Mouse (Mus musculus): ENCODE data around the gene Xrn1. TPM values are rescaled to one million over a fixed set of nuclear protein-coding genes. Genes with fewer than 3 reads are reported as not detected.

Gene Xrn1
- total RNA-seq (2012; rRNA removed): 15.2 and 16.5 TPM in 2 replicates

GRCm38 (mm10) chr9:95954585-95955461 lies at the start of gene Xrn1:
TSS of gene Xrn1 (plus strand) at chr9:95954760.
- in situ Hi-C loops (cut with MboI; ENCODE audit: low sequenced_read_pairs in 2 of 2, unreplicated experiment in 2 of 2): no loop called here
- H3K9ac ChIP-seq (ENCODE audit: insufficient read depth, low read depth, low read length, poor library complexity, severe bottlenecking): peak within 1 kb of the TSS; percentile 90
- peak; percentile 90 for DNase-seq (ENCODE audit: low read depth, low spot score)
- peak within 1 kb of the TSS; percentile 87 for H3K4me3 ChIP-seq (ENCODE audit: insufficient read depth in 1 of 2, low read depth in 1 of 2, low read length in 2 of 2, poor library complexity in 1 of 2, severe bottlenecking in 1 of 2)
- H3K36me3 ChIP-seq (ENCODE audit: control insufficient read depth, insufficient read depth, low read length, poor library complexity, severe bottlenecking): no peaks in the 10 kb centered on the region
- H3K4me1 ChIP-seq (ENCODE audit: control insufficient read depth in 2 of 2, insufficient read depth in 2 of 2, low read length in 2 of 2, poor library complexity in 1 of 2): peaks cover 0 to 7% of the 10 kb centered on the region in 2 experiments; a peak in 1 of 4 replicates
- peak within 1 kb of the TSS; percentile 45 for H3K27ac ChIP-seq (ENCODE audit: insufficient read depth, low read depth, low read length, poor library complexity, severe bottlenecking)
- peak; percentile 80 for TF ChIP-seq HCFC1 (IDR thresholded peaks at IDR 0.05; ENCODE audit: borderline replicate concordance, insufficient read depth, low read length)
- TF ChIP-seq ZNF384 (IDR thresholded peaks at IDR 0.05; ENCODE audit: low read depth, low read length): no peak
- H3K9me3 ChIP-seq (ENCODE audit: control insufficient read depth, insufficient read depth, low read depth, low read length): no peaks in the 10 kb centered on the region

- Histone ChIP-seq H3K9ac (ENCODE audit: insufficient read depth, low read depth, low read length, poor library complexity, severe bottlenecking) (no peak overlapping the region), H3K4me1 (ENCODE audit: control insufficient read depth in 2 of 2, insufficient read depth in 2 of 2, low read length in 2 of 2, poor library complexity in 1 of 2) (0 out of 4 replicates have a peak, but pooled peaks cover 0 to 2% of the 10 kb centered on the region in 2 experiments), H3K27ac (ENCODE audit: insufficient read depth, low read depth, low read length, poor library complexity, severe bottlenecking) (no peak overlapping the region), H3K4me3 (ENCODE audit: insufficient read depth in 1 of 2, low read depth in 1 of 2, low read length in 2 of 2, poor library complexity in 1 of 2, severe bottlenecking in 1 of 2) (no peak overlapping the region), H3K36me3 (ENCODE audit: control insufficient read depth, insufficient read depth, low read length, poor library complexity, severe bottlenecking) (no peaks in the 10 kb centered on the region), H3K9me3 (ENCODE audit: control insufficient read depth, insufficient read depth, low read depth, low read length) (no peaks in the 10 kb centered on the region)
- TF ChIP-seq HCFC1 (IDR thresholded peaks at IDR 0.05; ENCODE audit: borderline replicate concordance, insufficient read depth, low read length) (no peak), MAFK (IDR thresholded peaks at IDR 0.05; ENCODE audit: insufficient read depth, low read depth, low read length) (no peak)
- peak; percentile 15 for DNase-seq (ENCODE audit: low read depth, low spot score)
- in situ Hi-C loops (cut with MboI; ENCODE audit: low sequenced_read_pairs in 2 of 2, unreplicated experiment in 2 of 2): no loop called here
Observed at GRCm38 (mm10) chr9:95932855-95933254, 21.7 kb upstream of the Xrn1 start.

GRCm38 (mm10) chr9:95953658-95954057 lies 902 bp upstream of the Xrn1 start:
- in situ Hi-C loops (cut with MboI; ENCODE audit: low sequenced_read_pairs in 2 of 2, unreplicated experiment in 2 of 2): no loop called here
- TF ChIP-seq ZNF384 (IDR thresholded peaks at IDR 0.05; ENCODE audit: low read depth, low read length) (no peak), ZC3H11A (IDR thresholded peaks at IDR 0.05; ENCODE audit: borderline replicate concordance, low read depth, low read length) (no peak), CHD2 (IDR thresholded peaks at IDR 0.05; ENCODE audit: low read depth, low read length) (no peak), HCFC1 (IDR thresholded peaks at IDR 0.05; ENCODE audit: borderline replicate concordance, insufficient read depth, low read length) (no peak), MAFK (IDR thresholded peaks at IDR 0.05; ENCODE audit: insufficient read depth, low read depth, low read length) (no peak)
- Histone ChIP-seq H3K9ac (ENCODE audit: insufficient read depth, low read depth, low read length, poor library complexity, severe bottlenecking) (no peak overlapping the region), H3K4me3 (ENCODE audit: insufficient read depth in 1 of 2, low read depth in 1 of 2, low read length in 2 of 2, poor library complexity in 1 of 2, severe bottlenecking in 1 of 2) (peak overlapping the region; percentile 0 to 87; a peak in 3 of 4 replicates), H3K36me3 (ENCODE audit: control insufficient read depth, insufficient read depth, low read length, poor library complexity, severe bottlenecking) (no peaks in the 10 kb centered on the region), H3K27ac (ENCODE audit: insufficient read depth, low read depth, low read length, poor library complexity, severe bottlenecking) (no peak overlapping the region; the same call in 1 of the 2 replicates), H3K9me3 (ENCODE audit: control insufficient read depth, insufficient read depth, low read depth, low read length) (no peaks in the 10 kb centered on the region), H3K4me1 (ENCODE audit: control insufficient read depth in 2 of 2, insufficient read depth in 2 of 2, low read length in 2 of 2, poor library complexity in 1 of 2) (peaks cover 0 to 5% of the 10 kb centered on the region in 2 experiments; a peak in 1 of 4 replicates)
- no peak for DNase-seq (ENCODE audit: low read depth, low spot score)

GRCm38 (mm10) chr9:95954226-95954584 lies 355 bp upstream of the Xrn1 start:
- TF ChIP-seq ZC3H11A (IDR thresholded peaks at IDR 0.05; ENCODE audit: borderline replicate concordance, low read depth, low read length): no peak
- no peak; the same call in 1 of the 2 replicates for TF ChIP-seq CHD2 (IDR thresholded peaks at IDR 0.05; ENCODE audit: low read depth, low read length)
- TF ChIP-seq ZNF384 (IDR thresholded peaks at IDR 0.05; ENCODE audit: low read depth, low read length): no peak
- TF ChIP-seq HCFC1 (IDR thresholded peaks at IDR 0.05; ENCODE audit: borderline replicate concordance, insufficient read depth, low read length): no peak
- TF ChIP-seq MAFK (IDR thresholded peaks at IDR 0.05; ENCODE audit: insufficient read depth, low read depth, low read length): no peak
- H3K27ac ChIP-seq (ENCODE audit: insufficient read depth, low read depth, low read length, poor library complexity, severe bottlenecking): no peak overlapping the region; the same call in 1 of the 2 replicates
- H3K9me3 ChIP-seq (ENCODE audit: control insufficient read depth, insufficient read depth, low read depth, low read length): no peaks in the 10 kb centered on the region
- in situ Hi-C loops (cut with MboI; ENCODE audit: low sequenced_read_pairs in 2 of 2, unreplicated experiment in 2 of 2): no loop called here
- H3K4me1 ChIP-seq (ENCODE audit: control insufficient read depth in 2 of 2, insufficient read depth in 2 of 2, low read length in 2 of 2, poor library complexity in 1 of 2): peaks cover 0 to 7% of the 10 kb centered on the region in 2 experiments; a peak in 1 of 4 replicates
- DNase-seq (ENCODE audit: low read depth, low spot score): no peak
- H3K4me3 ChIP-seq (ENCODE audit: insufficient read depth in 1 of 2, low read depth in 1 of 2, low read length in 2 of 2, poor library complexity in 1 of 2, severe bottlenecking in 1 of 2): peak overlapping the region; percentile 87
- H3K36me3 ChIP-seq (ENCODE audit: control insufficient read depth, insufficient read depth, low read length, poor library complexity, severe bottlenecking): no peaks in the 10 kb centered on the region
- H3K9ac ChIP-seq (ENCODE audit: insufficient read depth, low read depth, low read length, poor library complexity, severe bottlenecking): peak overlapping the region; percentile 62; the same call in 1 of the 2 replicates
